Mouse (Mus musculus) MEL (cell line): ENCODE data around the gene Gm49391.
"Not testable (repeated sequence)": the region's sequence is repeated elsewhere in the genome, so short reads cannot be mapped to it uniquely, and the experiment has no call there.

Experiments
- CTCF ChIP-seq, 3 experiments: IDR thresholded peaks in 2 of 3; conservative IDR thresholded peaks in 1 of 3; 2 replicates each; pipeline ENCODE4 v1.5.1; 2011 to 2012; ENCODE audit warnings: low read length in 3 of 3, low read depth in 2 of 3, mild to moderate bottlenecking in 2 of 3, improper control_type of control experiment in 1 of 3, inconsistent platforms in 1 of 3, mixed read lengths in 1 of 3, moderate library complexity in 1 of 3; ENCODE audit not compliant: control insufficient read depth in 1 of 3, insufficient read depth in 1 of 3, poor library complexity in 1 of 3, severe bottlenecking in 1 of 3
- ZNF384 ChIP-seq: IDR thresholded peaks from 2 replicates; pipeline ENCODE4 v1.6.1; 2012; ENCODE audit warnings: low read depth, mild to moderate bottlenecking, inconsistent platforms, low read length, improper control_type of control experiment

DNA sequence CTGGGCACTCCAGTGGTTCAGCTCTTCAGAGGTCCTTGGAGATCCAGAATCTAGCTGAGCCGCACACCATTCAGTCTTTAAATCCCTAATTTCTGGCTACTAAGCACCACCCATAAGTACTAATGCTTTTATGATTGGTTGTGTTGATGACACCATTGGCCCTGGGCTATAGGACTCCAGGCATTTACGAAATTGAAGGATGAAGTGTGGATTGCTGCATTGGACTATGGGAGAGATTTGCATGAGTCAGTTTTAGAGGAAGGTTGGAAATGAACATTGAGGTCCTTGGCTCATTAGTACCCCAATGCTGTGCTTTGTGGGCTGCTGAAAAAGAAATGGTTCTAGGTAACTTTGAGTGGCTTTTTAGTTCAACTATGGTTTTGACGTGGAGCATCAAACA lies 5.5 kb upstream of the Gm49391 start, which contains the start of gene Tpbpa:
- TF ChIP-seq ZNF384; CTCF (IDR thresholded peaks at IDR 0.05 in 2 of 3, conservative IDR thresholded peaks at IDR 0.05 in 1 of 3; ENCODE audit: control insufficient read depth in 1 of 3, insufficient read depth in 1 of 3, low read depth in 2 of 3, low read length in 3 of 3, poor library complexity in 1 of 3, severe bottlenecking in 1 of 3): not testable (repeated sequence)
